Mouse (Mus musculus) ES-E14 (cell line): ENCODE measurements around the gene Ffar4. TPM values are rescaled to one million over a fixed set of nuclear protein-coding genes. Genes with fewer than 3 reads are reported as not detected.

Source experiments
- DNase-seq: peaks from one replicate; pipeline ENCODE4 v3.0.0-alpha.2; 2013; ENCODE audit warnings: low read depth, low spot score
- H3K27ac ChIP-seq: 2 replicates; pipeline ENCODE4 v1.5.1; 2012; ENCODE audit warnings: low read depth, mild to moderate bottlenecking, low read length, moderate library complexity, mixed read lengths; ENCODE audit not compliant: poor library complexity, insufficient read depth, severe bottlenecking
- H3K36me3 ChIP-seq: 2 replicates; pipeline ENCODE4 v1.6.1; 2012; ENCODE audit warnings: mild to moderate bottlenecking, low read length, moderate library complexity, mixed read lengths; ENCODE audit not compliant: control insufficient read depth, poor library complexity, insufficient read depth, severe bottlenecking
- H3K4me1 ChIP-seq, 2 experiments: fragments of 150-350 bp in 1 of 2; sonication (generic) in 1 of 2; 2 replicates each; pipeline ENCODE4 v1.6.1; 2012; ENCODE audit warnings: low read length in 2 of 2, mild to moderate bottlenecking in 1 of 2, mixed read lengths in 1 of 2; ENCODE audit not compliant: control insufficient read depth in 2 of 2, insufficient read depth in 2 of 2, poor library complexity in 1 of 2
- H3K4me3 ChIP-seq, 2 experiments: fragments of 150-350 bp in 1 of 2; sonication (generic) in 1 of 2; 2 replicates each; pipeline ENCODE4 v1.5.1; 2012; ENCODE audit warnings: low read length in 2 of 2, low read depth in 1 of 2, mild to moderate bottlenecking in 1 of 2, mixed read lengths in 1 of 2; ENCODE audit not compliant: insufficient read depth in 1 of 2, poor library complexity in 1 of 2, severe bottlenecking in 1 of 2
- H3K9ac ChIP-seq: 2 replicates; pipeline ENCODE4 v1.6.1; 2012; ENCODE audit warnings: low read depth, mild to moderate bottlenecking, low read length, mixed read lengths; ENCODE audit not compliant: poor library complexity, insufficient read depth, severe bottlenecking
- H3K9me3 ChIP-seq: fragments of 150-350 bp; sonication (generic); 2 replicates; pipeline ENCODE4 v1.6.1; 2012; ENCODE audit warnings: low read depth, mild to moderate bottlenecking, low read length; ENCODE audit not compliant: control insufficient read depth, insufficient read depth
- CHD2 ChIP-seq: IDR thresholded peaks from 2 replicates; pipeline ENCODE4 v1.6.1; 2014; ENCODE audit warnings: mild to moderate bottlenecking, low read depth, low read length, inconsistent platforms
- HCFC1 ChIP-seq: IDR thresholded peaks from 2 replicates; pipeline ENCODE4 v1.6.1; 2012; ENCODE audit warnings: low read length, inconsistent platforms, borderline replicate concordance; ENCODE audit not compliant: insufficient read depth
- MAFK ChIP-seq: IDR thresholded peaks from 2 replicates; pipeline ENCODE4 v1.6.1; 2014; ENCODE audit warnings: mild to moderate bottlenecking, low read depth, low read length, inconsistent platforms; ENCODE audit not compliant: insufficient read depth
- ZC3H11A ChIP-seq: IDR thresholded peaks from 2 replicates; pipeline ENCODE4 v1.6.1; 2012; ENCODE audit warnings: low read depth, mild to moderate bottlenecking, inconsistent platforms, low read length, borderline replicate concordance
- ZNF384 ChIP-seq: IDR thresholded peaks from 2 replicates; pipeline ENCODE4 v1.6.1; 2012; ENCODE audit warnings: low read depth, low read length, inconsistent platforms
- in situ Hi-C, 2 experiments: fragments of 600-800 bp; cut with MboI; formaldehyde crosslinking; loops; one replicate each; pipeline ENCODE4 v1.15.1; 2025; ENCODE audit warnings: low sequenced_read_pairs in 2 of 2, inconsistent platforms in 1 of 2; ENCODE audit not compliant: unreplicated experiment in 2 of 2
- total RNA-seq: library from RNA; depleted of rRNA; stranded (reverse); fragments of 300-350 nt; gene quantifications from 2 replicates; pipeline ENCODE4 v1.2.3, GENCODE M21; 2012

Ffar4 gene
- total RNA-seq, 1 experiment: 0.22 TPM

DNA sequence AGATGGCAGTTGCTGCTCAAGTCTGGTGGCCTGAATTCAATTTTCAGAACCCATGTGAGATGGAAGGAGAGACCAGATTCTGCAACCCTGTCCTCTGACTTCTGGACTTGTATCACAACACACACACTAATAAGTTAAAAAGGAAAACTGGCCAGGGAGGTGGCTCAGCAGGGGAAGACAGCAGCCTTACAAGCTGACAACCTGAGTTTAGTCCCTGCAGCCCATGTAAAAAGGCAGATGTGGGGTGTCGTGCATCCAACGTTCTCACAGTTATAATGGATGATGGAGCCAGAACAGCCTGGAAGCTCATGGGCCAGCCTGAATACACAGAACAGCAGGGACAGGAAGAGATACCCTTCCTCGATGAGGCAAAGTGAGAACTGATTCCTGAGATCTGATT, 15.5 kb upstream of the Ffar4 start:
- no peak overlapping the region for H3K27ac ChIP-seq
- H3K9ac ChIP-seq: no peak overlapping the region
- in situ Hi-C loops: no loop called here
- peaks cover 2 to 3% of the 10 kb centered on the region in 2 experiments; a peak in 2 of 4 replicates for H3K4me1 ChIP-seq
- no peak overlapping the region for H3K4me3 ChIP-seq
- TF ChIP-seq MAFK: no peak
- TF ChIP-seq ZC3H11A: no peak
- TF ChIP-seq ZNF384: no peak
- TF ChIP-seq CHD2: no peak
- no peak for TF ChIP-seq HCFC1
- H3K9me3 ChIP-seq: no peaks in the 10 kb centered on the region
- DNase-seq: no peak
- H3K36me3 ChIP-seq: no peaks in the 10 kb centered on the region

DNA sequence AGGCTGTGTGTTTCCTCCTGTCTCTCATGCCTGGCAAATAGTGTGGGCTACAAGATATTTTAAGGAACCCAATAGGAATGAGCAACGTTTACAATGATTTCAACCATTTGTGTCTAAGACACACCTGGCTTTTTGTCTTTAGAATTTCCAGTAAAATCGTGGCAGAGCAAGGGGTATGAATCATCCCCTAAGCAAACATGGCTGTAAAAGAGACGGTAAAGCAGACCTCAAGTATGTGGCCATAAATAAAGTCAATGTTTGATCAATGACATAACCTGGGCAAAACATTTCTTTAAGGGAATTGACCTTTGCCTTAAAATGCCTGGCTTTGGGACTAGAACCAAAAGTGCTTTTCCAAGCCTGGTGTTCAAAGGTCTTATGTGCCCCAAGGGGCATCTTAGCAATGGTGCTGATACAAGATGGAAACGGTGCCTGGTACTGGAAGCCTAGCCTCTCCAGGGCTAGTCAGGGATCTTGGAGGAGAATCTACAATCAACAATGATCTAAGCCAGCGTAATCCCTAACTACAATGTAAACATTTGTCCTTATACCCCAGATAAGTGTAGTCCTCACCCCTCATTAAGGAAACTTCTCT, 13.8 kb upstream of the Ffar4 start:
- H3K4me1 ChIP-seq: peaks cover 2 to 3% of the 10 kb centered on the region in 2 experiments; a peak in 2 of 4 replicates
- no peaks in the 10 kb centered on the region for H3K9me3 ChIP-seq
- H3K27ac ChIP-seq: no peak overlapping the region
- DNase-seq: no peak
- in situ Hi-C loops: no loop called here
- no peak overlapping the region for H3K4me3 ChIP-seq
- no peaks in the 10 kb centered on the region for H3K36me3 ChIP-seq
- no peak for TF ChIP-seq ZC3H11A
- no peak for TF ChIP-seq CHD2
- no peak for TF ChIP-seq HCFC1
- TF ChIP-seq ZNF384: no peak
- TF ChIP-seq MAFK: no peak
- H3K9ac ChIP-seq: no peak overlapping the region

DNA sequence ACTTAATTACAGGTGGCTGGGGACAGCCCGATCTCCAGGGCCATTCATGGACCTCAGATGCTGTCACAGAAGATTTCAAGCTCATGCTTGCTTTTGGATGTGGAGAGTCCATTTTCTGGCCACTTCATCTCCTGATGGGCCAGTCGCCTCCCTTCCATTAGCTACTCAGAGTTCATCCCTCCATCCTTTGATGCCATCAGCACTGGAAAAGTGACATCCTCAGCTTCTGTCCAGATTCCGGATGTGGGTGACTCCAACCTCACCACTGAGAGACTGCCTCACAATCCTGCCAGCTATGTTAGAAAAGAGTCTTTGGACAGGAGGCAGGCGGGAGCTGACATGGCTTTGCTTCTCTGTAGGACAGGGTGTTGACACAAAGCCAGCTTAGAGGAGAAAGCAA, 11.0 kb upstream of the Ffar4 start:
- Histone ChIP-seq H3K9ac (no peak overlapping the region), H3K36me3 (no peaks in the 10 kb centered on the region), H3K4me1 (peaks cover 2 to 3% of the 10 kb centered on the region in 2 experiments; a peak in 2 of 4 replicates), H3K4me3 (no peak overlapping the region), H3K9me3 (no peaks in the 10 kb centered on the region), H3K27ac (no peak overlapping the region)
- TF ChIP-seq ZNF384: no peak
- no peak for TF ChIP-seq HCFC1
- no peak for TF ChIP-seq ZC3H11A
- TF ChIP-seq MAFK: no peak
- TF ChIP-seq CHD2: no peak
- in situ Hi-C loops: no loop called here
- no peak for DNase-seq

DNA sequence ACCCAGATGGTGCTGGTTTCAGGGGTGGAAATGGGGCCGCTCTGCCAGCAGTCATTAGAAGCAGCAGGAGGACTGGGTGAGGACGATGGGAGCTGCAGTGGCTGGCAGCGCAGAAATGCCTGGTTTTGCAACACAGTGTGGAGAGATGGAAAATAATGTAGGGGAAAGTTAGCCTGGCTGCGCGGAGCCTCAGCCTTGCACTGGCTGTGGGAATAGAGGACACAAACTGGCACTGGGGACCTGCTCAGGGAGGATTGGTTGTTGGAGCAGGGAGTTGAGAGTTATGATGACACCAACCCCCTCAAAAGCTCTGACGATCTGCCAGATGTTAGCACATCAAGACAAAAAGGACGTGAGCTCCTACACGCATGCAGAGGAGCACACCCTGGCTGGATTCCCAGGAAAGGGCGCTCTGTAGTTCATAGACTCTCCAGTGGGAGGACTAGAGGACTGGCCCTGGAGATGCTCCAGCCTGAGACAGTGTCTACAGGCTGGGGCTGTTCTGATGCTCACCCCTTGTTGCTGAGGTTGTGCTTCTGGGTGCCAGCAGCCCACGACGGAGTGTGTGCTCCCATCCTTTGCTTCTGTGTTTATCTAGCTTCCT, 9.8 kb upstream of the Ffar4 start:
- Histone ChIP-seq H3K4me3 (no peak overlapping the region), H3K9ac (peak overlapping the region; percentile 26; the same call in 1 of the 2 replicates), H3K36me3 (no peaks in the 10 kb centered on the region), H3K27ac (no peak overlapping the region), H3K9me3 (no peaks in the 10 kb centered on the region), H3K4me1 (peaks cover 0 to 2% of the 10 kb centered on the region in 2 experiments; a peak in 1 of 4 replicates)
- no peak for DNase-seq
- in situ Hi-C loops: no loop called here
- TF ChIP-seq ZC3H11A: no peak
- TF ChIP-seq HCFC1: no peak
- no peak for TF ChIP-seq ZNF384
- no peak for TF ChIP-seq CHD2
- TF ChIP-seq MAFK: no peak

DNA sequence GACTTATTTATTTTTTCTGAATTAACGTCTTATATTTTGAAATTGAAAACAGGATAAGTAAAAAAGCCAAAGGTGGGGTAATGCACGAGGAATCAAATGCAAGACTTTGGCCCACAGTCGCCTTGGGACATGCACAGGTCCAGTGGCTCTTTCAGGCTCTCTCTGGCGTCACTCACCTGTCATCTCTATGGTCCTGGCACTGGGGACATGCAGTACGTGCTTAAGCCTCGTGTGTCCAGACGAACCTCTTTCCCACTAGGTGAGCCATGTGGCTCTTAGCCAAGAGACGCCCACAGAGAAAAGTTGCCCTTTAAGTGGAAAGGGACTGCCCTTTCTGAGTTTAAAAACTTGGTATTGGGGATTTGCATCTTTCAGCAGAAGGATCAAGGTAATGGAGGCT, 7.5 kb upstream of the Ffar4 start:
- no peak for TF ChIP-seq CHD2
- no peak for TF ChIP-seq ZNF384
- TF ChIP-seq HCFC1: no peak
- TF ChIP-seq ZC3H11A: no peak
- no peak for TF ChIP-seq MAFK
- in situ Hi-C loops: no loop called here
- H3K36me3 ChIP-seq: no peaks in the 10 kb centered on the region

More for the DNA sequence above, 7.5 kb upstream of the Ffar4 start:
- no peak for DNase-seq
- Histone ChIP-seq H3K27ac (no peak overlapping the region), H3K4me1 (peaks cover 0 to 2% of the 10 kb centered on the region in 2 experiments; a peak in 1 of 4 replicates), H3K4me3 (no peak overlapping the region), H3K9me3 (no peaks in the 10 kb centered on the region), H3K9ac (no peak overlapping the region)
